Mouse (Mus musculus): ENCODE measurements around the gene Adamts9.

DNA sequence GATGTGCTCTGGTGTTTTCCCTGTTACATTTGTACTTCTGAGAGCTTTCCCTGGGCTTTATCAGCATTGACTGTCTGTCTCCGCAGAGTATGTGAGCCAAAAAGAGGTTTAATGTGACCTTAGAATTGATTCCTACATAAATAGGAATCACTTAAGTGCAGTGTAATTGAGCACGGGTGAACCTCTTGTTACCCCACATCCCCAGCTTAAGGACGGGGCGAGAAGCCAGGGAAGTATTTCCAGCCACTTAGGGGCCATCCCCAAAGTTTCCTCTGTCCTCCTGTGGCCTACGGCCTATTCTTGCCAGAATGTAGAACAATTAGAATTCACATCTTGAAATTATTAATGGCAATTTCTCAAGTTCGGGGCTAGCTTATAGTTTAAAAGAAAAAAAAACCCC is 149.5 kb downstream of the Adamts9 start:
- no peak for TF ChIP-seq POLR2A (IDR thresholded peaks at IDR 0.05; ENCODE audit: low read depth, low read length)
- TF ChIP-seq CTCF (conservative IDR thresholded peaks at IDR 0.05; ENCODE audit: insufficient read depth, insufficient read length, low read depth, low read length): no peak
